Mouse (Mus musculus) heart, postnatal 0 days (tissue): ENCODE results near the gene Ptbp3. TPM values are rescaled to one million over a fixed set of nuclear protein-coding genes. Genes with fewer than 3 reads are reported as not detected.

Experiments used
- ATAC-seq: fragments of 200-750 bp; cut with Nextera tagmentation; 2 replicates; pipeline ENCODE4 v1.8.0; 2017; ENCODE audit warnings: low read depth, moderate number of reproducible peaks, moderate library complexity; ENCODE audit not compliant: insufficient read depth
- DNase-seq: peaks from one replicate; pipeline ENCODE4 v3.0.0-alpha.2; 2016; ENCODE audit warnings: low spot score
- H3K27ac ChIP-seq: fragments of 300-500 bp; sonication (generic); 2 replicates; pipeline ENCODE4 v1.5.1; 2014; ENCODE audit warnings: low read depth, mild to moderate bottlenecking
- H3K27me3 ChIP-seq: fragments of 300-500 bp; sonication (generic); 2 replicates; pipeline ENCODE4 v1.6.1; 2014; ENCODE audit warnings: low read length, mixed read lengths; ENCODE audit not compliant: control insufficient read depth, insufficient read depth
- H3K36me3 ChIP-seq: fragments of 300-500 bp; sonication (generic); replicated peaks from 2 replicates; pipeline ENCODE4 v1.6.1; 2014; ENCODE audit warnings: low read length, mixed read lengths; ENCODE audit not compliant: control insufficient read depth, insufficient read depth
- H3K4me1 ChIP-seq: fragments of 300-500 bp; sonication (generic); 2 replicates; pipeline ENCODE4 v1.6.1; 2014; ENCODE audit warnings: antibody characterized with exemption; ENCODE audit not compliant: control insufficient read depth, insufficient read depth
- H3K4me2 ChIP-seq: fragments of 300-500 bp; sonication (generic); 2 replicates; pipeline ENCODE4 v1.6.1; 2014; ENCODE audit warnings: low read depth, mild to moderate bottlenecking, low read length, moderate library complexity
- H3K4me3 ChIP-seq: fragments of 300-500 bp; sonication (generic); 2 replicates; pipeline ENCODE4 v1.5.1; 2014; ENCODE audit warnings: low read depth, low read length
- H3K9ac ChIP-seq: fragments of 300-500 bp; sonication (generic); replicated peaks from 2 replicates; pipeline ENCODE4 v1.6.1; 2014; ENCODE audit warnings: low read depth, low read length, mixed read lengths
- H3K9me3 ChIP-seq: fragments of 300-500 bp; sonication (generic); replicated peaks from 2 replicates; pipeline ENCODE4 v1.6.1; 2016; ENCODE audit warnings: low read length; ENCODE audit not compliant: control insufficient read depth
- CTCF ChIP-seq: IDR thresholded peaks from 2 replicates; pipeline ENCODE4 v1.5.1; 2016; ENCODE audit warnings: antibody characterized with exemption, control low read depth, low read depth
- EP300 ChIP-seq: IDR thresholded peaks from 2 replicates; pipeline ENCODE4 v1.6.1; 2016; ENCODE audit warnings: antibody characterized with exemption, low read depth
- WGBS: fragments of 180-500 bp; shearing (Covaris S2); extraction: QIAGEN DNeasy Blood & Tissue Kit; methylation state at CpG from one replicate; pipeline ENCODE4 v1.1.7; 2014; 5-methylcytosine and 5-hydroxymethylcytosine counted together
- polyA plus RNA-seq: library from polyadenylated mRNA; unstranded; fragments of >200 nt; fragmentation: Nextera tagmentation; extraction: Ambion mirVana; gene quantifications from 2 replicates; pipeline ENCODE4 v1.2.1, GENCODE M21; 2015
- total RNA-seq: library from RNA; depleted of rRNA; stranded (reverse); fragments of >200 nt; gene quantifications from 2 replicates; pipeline ENCODE4 v1.2.3, GENCODE M21; 2014; ENCODE audit warnings: low replicate concordance

Gene Ptbp3
- total and polyA plus RNA-seq, 2 experiments from 2014 or later = 15.3 to 61.4 TPM

DNA sequence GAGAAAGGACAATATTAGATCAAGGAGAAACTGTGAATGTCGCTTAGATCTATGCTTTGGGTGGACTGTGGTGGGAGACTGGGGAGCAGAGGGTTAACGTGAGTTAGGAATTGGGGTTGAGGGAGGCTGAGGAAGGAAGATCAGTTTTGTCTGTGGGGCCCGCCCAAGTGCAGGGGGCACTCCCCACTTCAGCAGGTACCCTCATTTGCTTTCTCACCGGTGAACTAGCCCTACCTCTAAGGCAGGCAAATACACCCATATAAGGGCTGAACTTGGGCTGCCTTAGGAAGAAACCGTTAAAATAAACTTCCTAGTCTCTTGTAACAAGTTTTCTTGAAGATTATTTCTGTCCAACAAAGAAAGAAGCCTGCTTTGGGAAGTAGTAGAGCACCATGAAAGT, 110.1 kb downstream of the Ptbp3 start:
- Histone ChIP-seq H3K9me3 (no peaks in the 10 kb centered on the region), H3K9ac (no peak overlapping the region), H3K27ac (no peak overlapping the region), H3K4me1 (peaks cover 13% of the 10 kb centered on the region; the same call in 1 of the 2 replicates), H3K4me2 (peak overlapping the region; percentile 95; the same call in 1 of the 2 replicates), H3K4me3 (no peak overlapping the region; the same call in 1 of the 2 replicates), H3K36me3 (no peaks in the 10 kb centered on the region), H3K27me3 (no peaks in the 10 kb centered on the region)
- TF ChIP-seq CTCF (no peak), EP300 (no peak)
- DNase-seq (no peak), ATAC-seq (no peak)
- 42% methylated on average over 5 of the region's 5 CpGs for WGBS

DNA sequence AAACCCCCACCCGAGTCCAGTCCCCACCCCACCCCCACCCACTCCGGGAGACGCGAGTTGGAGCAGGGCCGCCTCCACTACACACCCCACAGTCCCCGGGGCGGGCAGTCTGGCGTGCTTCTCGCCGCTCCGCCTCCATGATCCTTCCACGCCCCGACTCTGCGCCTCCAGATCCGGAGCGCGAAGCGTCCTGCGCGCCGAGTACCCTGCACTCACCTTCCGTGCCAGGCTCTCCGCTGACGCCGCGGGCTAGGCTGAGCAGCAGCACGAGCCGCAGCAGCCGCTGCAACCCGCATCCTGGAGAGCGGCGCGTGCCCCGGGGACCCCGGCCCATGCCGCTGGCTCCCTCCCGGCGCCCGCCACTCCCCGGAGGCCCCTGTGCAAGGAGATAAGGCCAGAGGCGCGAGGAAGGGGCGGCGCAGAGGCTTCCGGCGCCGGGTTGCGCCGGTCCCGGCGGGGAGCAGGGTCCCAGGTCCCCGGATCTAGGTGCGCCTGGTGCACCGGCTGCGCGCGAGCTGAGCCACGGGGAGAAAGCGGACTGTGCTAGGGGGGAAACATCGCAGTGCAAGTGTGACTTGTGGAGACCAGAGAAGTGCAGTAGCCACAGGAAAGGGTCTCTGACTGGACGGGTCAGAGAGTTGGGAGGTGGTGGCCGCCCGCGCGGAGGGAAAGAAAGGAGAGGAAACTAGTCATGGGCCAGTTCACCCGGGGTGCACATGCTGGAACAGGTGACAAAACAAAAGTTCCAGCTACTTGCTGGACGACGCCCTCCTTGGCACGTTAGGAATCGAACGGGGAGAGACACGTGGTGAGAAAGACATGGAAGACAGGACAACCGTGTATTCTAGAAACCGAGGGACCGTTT, 110.9 kb downstream of the Ptbp3 start, which contains the start of gene Susd1:
Gene Susd1 (minus strand): TSS at position 644 of the 865 bp plus-strand sequence.
- no peaks in the 10 kb centered on the region for H3K9me3 ChIP-seq
- WGBS = under 1% methylated on average over 73 of the region's 75 CpGs
- H3K27ac ChIP-seq = no peak within 1 kb of the TSS
- H3K27me3 ChIP-seq = no peaks in the 10 kb centered on the region
- TF ChIP-seq CTCF = no peak
- TF ChIP-seq EP300 = no peak
- DNase-seq (peak; percentile 39), ATAC-seq (peak; percentile 72)
- H3K9ac ChIP-seq = peak within 1 kb of the TSS; percentile 42
- H3K4me3 ChIP-seq = peak within 1 kb of the TSS; percentile 62
- no peaks in the 10 kb centered on the region for H3K36me3 ChIP-seq
- peaks cover 13% of the 10 kb centered on the region; the same call in 1 of the 2 replicates for H3K4me1 ChIP-seq
- peak within 1 kb of the TSS; percentile 95 for H3K4me2 ChIP-seq

DNA sequence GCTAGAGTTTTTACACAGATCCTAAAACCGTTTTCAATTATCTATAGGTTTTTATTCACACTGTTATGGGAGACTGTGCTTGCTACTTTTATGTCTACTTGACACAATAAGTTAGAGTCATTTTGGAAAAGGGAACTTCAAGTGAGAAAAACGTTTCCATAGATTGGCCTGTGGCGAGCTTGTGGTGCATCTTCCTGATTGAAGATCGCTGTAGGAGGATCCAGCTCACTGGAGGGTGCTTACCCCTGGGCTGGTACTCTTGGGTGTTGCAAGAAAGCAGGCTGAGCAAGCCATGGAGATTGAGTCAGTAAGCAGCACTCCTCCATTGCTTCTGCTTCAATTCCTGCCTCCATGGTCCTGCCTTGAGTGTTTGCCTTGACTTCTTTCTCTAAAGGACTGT, 113.2 kb downstream of the Ptbp3 start:
- 85% methylated on average over 4 of the region's 4 CpGs for WGBS
- TF ChIP-seq CTCF = no peak
- no peak for TF ChIP-seq EP300

DNA sequence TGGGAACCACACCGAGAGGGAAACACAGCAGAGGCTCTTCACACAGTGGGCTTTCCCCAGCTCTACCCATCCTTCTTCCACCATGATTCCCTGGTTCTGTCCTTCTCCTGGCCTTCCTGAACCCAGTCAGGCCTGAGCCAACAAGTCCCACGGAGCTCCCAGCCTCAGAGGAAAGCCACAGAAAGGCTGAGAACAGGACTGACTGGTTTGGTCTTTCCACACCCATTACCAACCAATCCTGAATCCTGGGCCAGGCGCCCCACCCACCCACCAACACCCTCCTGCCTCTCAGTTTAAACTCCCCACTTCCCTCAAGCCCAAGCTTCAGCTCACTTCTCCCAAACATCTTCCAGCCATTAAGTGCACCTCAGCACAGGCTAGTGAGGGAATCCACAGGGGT, 115.1 kb downstream of the Ptbp3 start:
- no peak overlapping the region for H3K4me2 ChIP-seq
- TF ChIP-seq CTCF = no peak
- TF ChIP-seq EP300 = no peak
- H3K27me3 ChIP-seq = no peaks in the 10 kb centered on the region
- ATAC-seq = no peak
- H3K9me3 ChIP-seq = no peaks in the 10 kb centered on the region
- no peaks in the 10 kb centered on the region for H3K36me3 ChIP-seq
- no peak for DNase-seq
- WGBS = 64% methylated on average over 3 of the region's 3 CpGs
- no peak overlapping the region for H3K4me3 ChIP-seq
- peaks cover 13% of the 10 kb centered on the region; the same call in 1 of the 2 replicates for H3K4me1 ChIP-seq
- no peak overlapping the region for H3K27ac ChIP-seq
- no peak overlapping the region for H3K9ac ChIP-seq

More for the DNA sequence above, 113.2 kb downstream of the Ptbp3 start:
- DNase-seq = no peak
- Histone ChIP-seq H3K9ac (no peak overlapping the region), H3K9me3 (no peaks in the 10 kb centered on the region), H3K27ac (no peak overlapping the region), H3K4me1 (peaks cover 13% of the 10 kb centered on the region; the same call in 1 of the 2 replicates), H3K27me3 (no peaks in the 10 kb centered on the region), H3K4me3 (no peak overlapping the region), H3K36me3 (no peaks in the 10 kb centered on the region), H3K4me2 (no peak overlapping the region)
- ATAC-seq = no peak

DNA sequence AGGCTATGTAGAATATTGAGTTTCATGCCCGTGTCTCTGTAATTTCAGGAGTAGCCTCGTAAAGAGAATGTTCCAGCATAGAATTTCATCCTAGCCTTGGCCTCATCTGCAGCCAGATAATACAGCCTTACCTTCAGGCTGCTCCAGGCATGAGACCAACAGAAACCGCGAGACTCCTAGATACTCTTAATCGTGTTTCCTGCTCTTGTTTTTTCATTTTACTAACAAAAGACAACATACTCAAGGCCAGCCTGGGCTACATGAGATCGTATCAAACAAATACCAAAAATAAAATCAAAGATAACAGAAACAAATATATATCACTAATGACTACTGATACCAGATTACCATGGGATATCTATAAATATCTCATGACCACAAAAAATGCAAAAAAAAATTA, 120.0 kb downstream of the Ptbp3 start:
- no peak overlapping the region for H3K9ac ChIP-seq
- 74% methylated on average over 6 of the region's 6 CpGs for WGBS
- no peaks in the 10 kb centered on the region for H3K27me3 ChIP-seq
- TF ChIP-seq EP300 (no peak), CTCF (no peak)
- no peaks in the 10 kb centered on the region for H3K9me3 ChIP-seq
- no peak overlapping the region for H3K4me3 ChIP-seq
- DNase-seq (no peak), ATAC-seq (no peak)
- no peaks in the 10 kb centered on the region for H3K36me3 ChIP-seq
- H3K4me2 ChIP-seq = no peak overlapping the region
- no peaks in the 10 kb centered on the region for H3K4me1 ChIP-seq
- H3K27ac ChIP-seq = no peak overlapping the region
